Comparison of ENCODE assay signal across 8 mouse cellular contexts in genomic region chr4:46689397-46690022, GRCm38 (mm10). TPM values are rescaled to one million over a fixed set of nuclear protein-coding genes. Genes with fewer than 3 reads are reported as not detected.
DNase-seq lines count a peak whose midpoint lies in the region; ATAC-seq lines count a peak whose summit lies in the region.

No protein-coding gene starts in this region.

- H3K9ac ChIP-seq in liver, embryonic 12.5 days: no peak overlapping the region
- no peak overlapping the region for H3K9ac ChIP-seq in limb, embryonic 12.5 days (replicated peaks)

- no peaks in the 10 kb centered on the region for H3K36me3 ChIP-seq in liver, embryonic 12.5 days
- H3K36me3 ChIP-seq in limb, embryonic 12.5 days: no peaks in the 10 kb centered on the region

- no peak overlapping the region for H3K4me2 ChIP-seq in liver, embryonic 12.5 days
- no peak overlapping the region for H3K4me2 ChIP-seq in limb, embryonic 12.5 days

- 38% methylated on average over 15 of the region's 15 CpGs for WGBS in liver, embryonic 12.5 days (ENCODE audit: insufficient replicate concordance)
- 47% methylated on average over 15 of the region's 15 CpGs for WGBS in limb, embryonic 12.5 days

- no peak overlapping the region for H3K4me3 ChIP-seq in liver, embryonic 12.5 days
- H3K4me3 ChIP-seq in limb, embryonic 12.5 days (replicated peaks): no peak overlapping the region

- no peaks in the 10 kb centered on the region for H3K4me1 ChIP-seq in liver, embryonic 12.5 days
- H3K4me1 ChIP-seq in limb, embryonic 12.5 days (replicated peaks): no peaks in the 10 kb centered on the region

- DNase-seq in liver: peak; percentile 62
- peak; percentile 78 for DNase-seq in embryo, embryonic 11 days
- peak; percentile 73 for DNase-seq in kidney, adult 9 months
- peak; percentile 24 to 61 for DNase-seq in spleen, postnatal 14 days (ENCODE audit: low spot score in 2 of 2)

- peaks cover 23% of the 10 kb centered on the region; the same call in 1 of the 2 replicates for H3K27me3 ChIP-seq in liver, embryonic 12.5 days (replicated peaks)
- peaks cover 21% of the 10 kb centered on the region for H3K27me3 ChIP-seq in limb, embryonic 12.5 days

- 0 out of 2 replicates have a peak, but pooled peaks cover 5% of the 10 kb centered on the region for H3K9me3 ChIP-seq in liver, embryonic 12.5 days (replicated peaks)
- H3K9me3 ChIP-seq in limb, embryonic 12.5 days: 0 out of 2 replicates have a peak, but pooled peaks cover 4% of the 10 kb centered on the region

- no peak overlapping the region for H3K27ac ChIP-seq in liver, embryonic 12.5 days
- no peak overlapping the region for H3K27ac ChIP-seq in limb, embryonic 12.5 days

- ATAC-seq in liver, embryonic 12.5 days: no peak
- peak; percentile 82 for ATAC-seq in granulocyte monocyte progenitor cell, adult 5-6 weeks (replicated peaks; ENCODE audit: poor library complexity, severe bottlenecking)
- 0 out of 2 replicates have a peak, but pooled peaks have one; percentile 57 for ATAC-seq in limb, embryonic 12.5 days (ENCODE audit: insufficient number of reproducible peaks, insufficient read depth, low FRiP score, low TSS enrichment, low read depth)
- ATAC-seq in monocyte, adult 5-6 weeks (replicated peaks; ENCODE audit: insufficient number of reproducible peaks, low FRiP score, low TSS enrichment, poor library complexity, severe bottlenecking): peak; percentile 70

RNA-seq across cellular contexts. Expression of gene Tbc1d2, which starts 39.5 kb away (rescaled TPM):
- 0.57 and 0.62 TPM in 2 replicates for polyA plus RNA-seq in liver, embryonic 12.5 days (2016; fragmentation: Nextera tagmentation; extraction: Ambion mirVana)
- 5.4 and 8.7 TPM in 2 replicates for total RNA-seq in granulocyte monocyte progenitor cell, adult 5-6 weeks (2014; fragmentation: Nextera tagmentation)
- total RNA-seq in granulocyte monocyte progenitor cell, adult 5-6 weeks (2017): 4.4 and 6.8 TPM in 2 replicates
- polyA plus RNA-seq in limb, embryonic 12.5 days (2016; fragmentation: Nextera tagmentation; extraction: Ambion mirVana): 1.9 and 2.1 TPM in 2 replicates
- 0.75 to 1.4 TPM (median 0.87 TPM) in 3 replicates for total RNA-seq in monocyte, adult 5-6 weeks (2017)
